Mouse (Mus musculus): ENCODE measurements around the gene Sult1b1. TPM values are rescaled to one million over a fixed set of nuclear protein-coding genes. Genes with fewer than 3 reads are reported as not detected.

The Sult1b1 gene
- total and polyA plus RNA-seq, 3 experiments: not detected

DNA sequence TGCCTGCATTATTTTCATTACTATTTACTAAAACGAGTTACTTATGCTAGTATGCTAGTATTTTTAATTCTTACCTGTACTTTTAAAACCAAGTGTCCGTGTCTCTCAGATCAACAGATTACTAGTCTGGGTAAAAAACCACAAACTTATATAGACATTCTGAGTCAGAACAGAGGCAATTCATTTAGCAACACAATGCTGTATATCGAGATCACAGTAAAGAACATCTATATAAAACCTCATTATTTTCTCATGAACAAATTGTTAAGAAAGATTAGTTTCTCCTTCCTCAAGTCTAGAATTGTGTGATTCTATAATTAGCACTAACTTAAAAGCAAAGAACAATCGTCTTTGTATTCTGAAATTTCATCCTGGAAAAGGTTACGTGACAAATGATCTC lies 55.8 kb downstream of the Sult1b1 start, which contains the start of gene Ugt2a2:
Ugt2a2 (minus strand) TSS at position 101 of the 400 bp plus-strand sequence.
- H3K4me3 ChIP-seq (ENCODE audit: control insufficient read depth in 1 of 2, insufficient read depth in 1 of 2, low read depth in 2 of 2, low read length in 2 of 2): no peak within 1 kb of the TSS
- TF ChIP-seq TCF12 (IDR thresholded peaks at IDR 0.05; ENCODE audit: low read depth, low read length) (no peak), JUND (IDR thresholded peaks at IDR 0.05; ENCODE audit: low read depth, low read length) (no peak), MAX (IDR thresholded peaks at IDR 0.05; ENCODE audit: low read length) (no peak), HCFC1 (IDR thresholded peaks at IDR 0.05; ENCODE audit: low read depth, low read length) (no peak), RCOR1 (IDR thresholded peaks at IDR 0.05; ENCODE audit: low read depth, low read length) (no peak), CHD1 (IDR thresholded peaks at IDR 0.05; ENCODE audit: low read depth, low read length) (no peak)
- no peak for DNase-seq (ENCODE audit: low read depth, low spot score)
- H3K4me1 ChIP-seq (ENCODE audit: control insufficient read depth in 1 of 2, insufficient read depth in 2 of 2, low read length in 2 of 2): no peaks in the 10 kb centered on the region
- no peaks in the 10 kb centered on the region for H3K36me3 ChIP-seq (ENCODE audit: control insufficient read depth in 1 of 2, insufficient read depth in 2 of 2, low read length in 2 of 2)
- no peaks in the 10 kb centered on the region for H3K9me3 ChIP-seq (replicated peaks; ENCODE audit: insufficient read depth, low read length)
- H3K79me2 ChIP-seq (ENCODE audit: control insufficient read depth, insufficient read depth, low read length, poor library complexity): no peaks in the 10 kb centered on the region
- no peak within 1 kb of the TSS for H3K27ac ChIP-seq (ENCODE audit: control insufficient read depth, low read depth, low read length)
- H3K9ac ChIP-seq (ENCODE audit: control insufficient read depth, low read depth, low read length, poor library complexity, severe bottlenecking): no peak within 1 kb of the TSS
- no peaks in the 10 kb centered on the region for H3K27me3 ChIP-seq (ENCODE audit: control insufficient read depth in 1 of 2, insufficient read depth in 2 of 2, low read length in 2 of 2)

Other genes starting within 250 kb of the Sult1b1 start
- not detected in 2 replicates for gene Ugt2a3, start 201.0 kb downstream of the Sult1b1 start, total RNA-seq (2012; rRNA removed)
- not detected for gene Ugt2a3, start 201.0 kb downstream of the Sult1b1 start, polyA plus RNA-seq (2012; ENCODE audit: insufficient read depth in 1 of 2, insufficient read length in 2 of 2, low read depth in 1 of 2, low replicate concordance in 2 of 2, missing spikeins in 1 of 2)
- not detected in 2 replicates for gene Ugt2b38, start 114.0 kb downstream of the Sult1b1 start, total RNA-seq (2012; rRNA removed)
- not detected for gene Ugt2b38, start 114.0 kb downstream of the Sult1b1 start, polyA plus RNA-seq (2012; ENCODE audit: insufficient read depth in 1 of 2, insufficient read length in 2 of 2, low read depth in 1 of 2, low replicate concordance in 2 of 2, missing spikeins in 1 of 2)
- gene Ugt2a2, start 55.9 kb downstream of the Sult1b1 start, total RNA-seq (2012; rRNA removed): not detected in 2 replicates
- gene Ugt2a2, start 55.9 kb downstream of the Sult1b1 start, polyA plus RNA-seq (2012; ENCODE audit: insufficient read depth in 1 of 2, insufficient read length in 2 of 2, low read depth in 1 of 2, low replicate concordance in 2 of 2, missing spikeins in 1 of 2): not detected
- not detected in 2 replicates for gene Gm43638, start 51.4 kb downstream of the Sult1b1 start, total RNA-seq (2012; rRNA removed)
- gene Gm43638, start 51.4 kb downstream of the Sult1b1 start, polyA plus RNA-seq (2012; ENCODE audit: insufficient read depth in 1 of 2, insufficient read length in 2 of 2, low read depth in 1 of 2, low replicate concordance in 2 of 2, missing spikeins in 1 of 2): not detected
- gene Ugt2a1, start 47.3 kb downstream of the Sult1b1 start, total RNA-seq (2012; rRNA removed): not detected in 2 replicates
- gene Ugt2a1, start 47.3 kb downstream of the Sult1b1 start, polyA plus RNA-seq (2012; ENCODE audit: insufficient read depth in 1 of 2, insufficient read length in 2 of 2, low read depth in 1 of 2, low replicate concordance in 2 of 2, missing spikeins in 1 of 2): not detected
- not detected in 2 replicates for gene Sult1d1, start 30.8 kb upstream of the Sult1b1 start, total RNA-seq (2012; rRNA removed)
- gene Sult1d1, start 30.8 kb upstream of the Sult1b1 start, polyA plus RNA-seq (2012; ENCODE audit: insufficient read depth in 1 of 2, insufficient read length in 2 of 2, low read depth in 1 of 2, low replicate concordance in 2 of 2, missing spikeins in 1 of 2): not detected
- gene Sult1e1, start 53.4 kb upstream of the Sult1b1 start, total RNA-seq (2012; rRNA removed): not detected in 2 replicates
- not detected for gene Sult1e1, start 53.4 kb upstream of the Sult1b1 start, polyA plus RNA-seq (2012; ENCODE audit: insufficient read depth in 1 of 2, insufficient read length in 2 of 2, low read depth in 1 of 2, low replicate concordance in 2 of 2, missing spikeins in 1 of 2)
- gene Csn1s1, start 128.0 kb upstream of the Sult1b1 start, total RNA-seq (2012; rRNA removed): not detected in 2 replicates
- not detected for gene Csn1s1, start 128.0 kb upstream of the Sult1b1 start, polyA plus RNA-seq (2012; ENCODE audit: insufficient read depth in 1 of 2, insufficient read length in 2 of 2, low read depth in 1 of 2, low replicate concordance in 2 of 2, missing spikeins in 1 of 2)
- not detected in 2 replicates for gene Csn2, start 161.4 kb upstream of the Sult1b1 start, total RNA-seq (2012; rRNA removed)
- gene Csn2, start 161.4 kb upstream of the Sult1b1 start, polyA plus RNA-seq (2012; ENCODE audit: insufficient read depth in 1 of 2, insufficient read length in 2 of 2, low read depth in 1 of 2, low replicate concordance in 2 of 2, missing spikeins in 1 of 2): not detected
- not detected in 2 replicates for gene Csn1s2a, start 236.4 kb upstream of the Sult1b1 start, total RNA-seq (2012; rRNA removed)
- gene Csn1s2a, start 236.4 kb upstream of the Sult1b1 start, polyA plus RNA-seq (2012; ENCODE audit: insufficient read depth in 1 of 2, insufficient read length in 2 of 2, low read depth in 1 of 2, low replicate concordance in 2 of 2, missing spikeins in 1 of 2): not detected

Data from MEL (cell line).